Mouse (Mus musculus) stomach, embryonic 15.5 days (tissue): ENCODE results near the gene Lrr1. TPM values are rescaled to one million over a fixed set of nuclear protein-coding genes. Genes with fewer than 3 reads are reported as not detected.
"Not testable (repeated sequence)": the region's sequence is repeated elsewhere in the genome, so short reads cannot be mapped to it uniquely, and the experiment has no call there.

Source experiments
- ATAC-seq: fragments of 200-750 bp; cut with Nextera tagmentation; 2 replicates; pipeline ENCODE4 v1.8.0; 2017; ENCODE audit warnings: low read depth, moderate number of reproducible peaks, moderate TSS enrichment; ENCODE audit not compliant: insufficient read depth, low FRiP score
- H3K27ac ChIP-seq: fragments of 300-500 bp; sonication (generic); 2 replicates; pipeline ENCODE4 v1.5.1; 2015; ENCODE audit warnings: mild to moderate bottlenecking, inconsistent platforms
- H3K27me3 ChIP-seq: fragments of 300-500 bp; sonication (generic); replicated peaks from 2 replicates; pipeline ENCODE4 v1.6.1; 2015; ENCODE audit warnings: inconsistent platforms
- H3K36me3 ChIP-seq: fragments of 300-500 bp; sonication (generic); 2 replicates; pipeline ENCODE4 v1.6.1; 2015; ENCODE audit warnings: inconsistent platforms
- H3K4me1 ChIP-seq: fragments of 300-500 bp; sonication (generic); 2 replicates; pipeline ENCODE4 v1.6.1; 2015; ENCODE audit warnings: inconsistent platforms
- H3K4me2 ChIP-seq: fragments of 300-500 bp; sonication (generic); 2 replicates; pipeline ENCODE4 v1.6.1; 2015; ENCODE audit warnings: mild to moderate bottlenecking, inconsistent platforms
- H3K4me3 ChIP-seq: fragments of 300-500 bp; sonication (generic); replicated peaks from 2 replicates; pipeline ENCODE4 v1.5.1; 2015; ENCODE audit warnings: inconsistent platforms
- H3K9ac ChIP-seq: fragments of 300-500 bp; sonication (generic); 2 replicates; pipeline ENCODE4 v1.6.1; 2015; ENCODE audit warnings: inconsistent platforms
- H3K9me3 ChIP-seq: fragments of 300-500 bp; sonication (generic); 2 replicates; pipeline ENCODE4 v1.6.1; 2016; ENCODE audit warnings: inconsistent platforms
- WGBS: fragments of 180-500 bp; shearing (Covaris S2); methylation state at CpG from one replicate; pipeline ENCODE4 v1.1.7; 2015; 5-methylcytosine and 5-hydroxymethylcytosine counted together
- polyA plus RNA-seq: library from polyadenylated mRNA; unstranded; fragments of >200 nt; fragmentation: Nextera tagmentation; extraction: Ambion mirVana; gene quantifications from 2 replicates; pipeline ENCODE4 v1.2.1, GENCODE M21; 2015

The Lrr1 gene
- polyA plus RNA-seq, 1 experiment from 2014 or later = 19.9 TPM

- no peak overlapping the region for H3K27ac ChIP-seq
- no peak overlapping the region for H3K9ac ChIP-seq
- WGBS = 77% methylated on average over 6 of the region's 6 CpGs
- H3K4me1 ChIP-seq = no peaks in the 10 kb centered on the region
- no peaks in the 10 kb centered on the region for H3K36me3 ChIP-seq
- H3K4me3 ChIP-seq = no peak overlapping the region
- no peak overlapping the region for H3K4me2 ChIP-seq
- no peaks in the 10 kb centered on the region for H3K27me3 ChIP-seq
- no peaks in the 10 kb centered on the region for H3K9me3 ChIP-seq
- no peak for ATAC-seq
These were observed 25.2 kb upstream of the Lrr1 start for GRCm38 (mm10) chr12:69143460-69143859.

GRCm38 (mm10) chr12:69147166-69147735, 21.4 kb upstream of the Lrr1 start:
- Histone ChIP-seq H3K9me3 (no peaks in the 10 kb centered on the region), H3K9ac (no peak overlapping the region), H3K4me2 (no peak overlapping the region), H3K27ac (no peak overlapping the region), H3K27me3 (no peaks in the 10 kb centered on the region), H3K4me1 (no peaks in the 10 kb centered on the region), H3K4me3 (no peak overlapping the region), H3K36me3 (no peaks in the 10 kb centered on the region)
- no peak for ATAC-seq
- WGBS = 85% methylated on average over 5 of the region's 5 CpGs

GRCm38 (mm10) chr12:69150049-69150448, 18.6 kb upstream of the Lrr1 start:
- WGBS = 53% methylated on average over 13 of the region's 13 CpGs
- H3K9ac ChIP-seq = no peak overlapping the region
- H3K27ac ChIP-seq = no peak overlapping the region
- no peaks in the 10 kb centered on the region for H3K4me1 ChIP-seq
- H3K4me3 ChIP-seq = no peak overlapping the region
- no peaks in the 10 kb centered on the region for H3K36me3 ChIP-seq
- no peaks in the 10 kb centered on the region for H3K9me3 ChIP-seq
- no peak overlapping the region for H3K4me2 ChIP-seq
- ATAC-seq = no peak
- no peaks in the 10 kb centered on the region for H3K27me3 ChIP-seq

- WGBS = 72% methylated on average over 2 of the region's 2 CpGs
These were observed 12.7 kb upstream of the Lrr1 start for GRCm38 (mm10) chr12:69155923-69156322.

GRCm38 (mm10) chr12:69156436-69156835, 12.2 kb upstream of the Lrr1 start:
- no peaks in the 10 kb centered on the region for H3K9me3 ChIP-seq
- 74% methylated on average over 4 of the region's 4 CpGs for WGBS
- ATAC-seq = no peak

More at GRCm38 (mm10) chr12:69155923-69156322, 12.7 kb upstream of the Lrr1 start:
- ATAC-seq = no peak
- no peak overlapping the region for H3K9ac ChIP-seq
- H3K27ac ChIP-seq = no peak overlapping the region
- no peak overlapping the region for H3K4me3 ChIP-seq
- no peaks in the 10 kb centered on the region for H3K27me3 ChIP-seq
- no peak overlapping the region for H3K4me2 ChIP-seq
- peaks cover 5% of the 10 kb centered on the region; the same call in 1 of the 2 replicates for H3K36me3 ChIP-seq
- 0 out of 2 replicates have a peak, but pooled peaks cover 3% of the 10 kb centered on the region for H3K4me1 ChIP-seq
- no peaks in the 10 kb centered on the region for H3K9me3 ChIP-seq

GRCm38 (mm10) chr12:69157107-69157506, 11.5 kb upstream of the Lrr1 start:
- Histone ChIP-seq H3K9ac (no peak overlapping the region), H3K27ac (no peak overlapping the region), H3K4me2 (peak overlapping the region; percentile 57; the same call in 1 of the 2 replicates), H3K4me1 (0 out of 2 replicates have a peak, but pooled peaks cover 3% of the 10 kb centered on the region), H3K4me3 (no peak overlapping the region), H3K9me3 (no peaks in the 10 kb centered on the region), H3K36me3 (peaks cover 5% of the 10 kb centered on the region; the same call in 1 of the 2 replicates), H3K27me3 (no peaks in the 10 kb centered on the region)
- no peak for ATAC-seq
- 98% methylated on average over 2 of the region's 2 CpGs for WGBS

More at GRCm38 (mm10) chr12:69156436-69156835, 12.2 kb upstream of the Lrr1 start:
- H3K27ac ChIP-seq = no peak overlapping the region
- no peak overlapping the region for H3K4me3 ChIP-seq
- H3K4me2 ChIP-seq = no peak overlapping the region
- no peaks in the 10 kb centered on the region for H3K27me3 ChIP-seq
- 0 out of 2 replicates have a peak, but pooled peaks cover 3% of the 10 kb centered on the region for H3K4me1 ChIP-seq
- H3K36me3 ChIP-seq = peaks cover 5% of the 10 kb centered on the region; the same call in 1 of the 2 replicates
- H3K9ac ChIP-seq = no peak overlapping the region

- no peak for ATAC-seq
- Histone ChIP-seq H3K4me1 (0 out of 2 replicates have a peak, but pooled peaks cover 3% of the 10 kb centered on the region), H3K9ac (peak overlapping the region; percentile 86), H3K27ac (peak overlapping the region; percentile 93), H3K4me3 (peak overlapping the region; percentile 73), H3K9me3 (no peaks in the 10 kb centered on the region), H3K4me2 (peak overlapping the region; percentile 57), H3K27me3 (no peaks in the 10 kb centered on the region), H3K36me3 (peaks cover 5% of the 10 kb centered on the region; the same call in 1 of the 2 replicates)
- WGBS = under 1% methylated on average over 19 of the region's 19 CpGs
These were observed 10.2 kb upstream of the Lrr1 start for GRCm38 (mm10) chr12:69158366-69158764.

- not testable (repeated sequence) for H3K4me1 ChIP-seq, H3K9me3 ChIP-seq, H3K36me3 ChIP-seq, H3K27me3 ChIP-seq
- peak within 1 kb of the TSS; percentile 86 for H3K9ac ChIP-seq
- H3K4me2 ChIP-seq = peak within 1 kb of the TSS; percentile 57
- H3K27ac ChIP-seq = peak within 1 kb of the TSS; percentile 93
- under 1% methylated on average over 59 of the region's 68 CpGs for WGBS
- peak; percentile 99 for ATAC-seq
- H3K4me3 ChIP-seq = peak within 1 kb of the TSS; percentile 73
These were observed 9.6 kb upstream of the Lrr1 start, which contains the start of gene Rps29 for GRCm38 (mm10) chr12:69158765-69159577. Gene Rps29, minus strand, starts transcription at chr12:69159186.

GRCm38 (mm10) chr12:69159578-69159940, 9.1 kb upstream of the Lrr1 start:
- Histone ChIP-seq H3K9me3 (no peaks in the 10 kb centered on the region), H3K27ac (no peak overlapping the region; the same call in 1 of the 2 replicates)

GRCm38 (mm10) chr12:69160677-69161076, 7.9 kb upstream of the Lrr1 start:
- not testable (repeated sequence) for H3K4me2 ChIP-seq, H3K4me1 ChIP-seq, H3K4me3 ChIP-seq, H3K9me3 ChIP-seq, H3K27ac ChIP-seq, H3K9ac ChIP-seq, H3K27me3 ChIP-seq, H3K36me3 ChIP-seq, ATAC-seq
- 77% methylated on average over 2 of the region's 2 CpGs for WGBS

More at GRCm38 (mm10) chr12:69159578-69159940, 9.1 kb upstream of the Lrr1 start:
- Histone ChIP-seq H3K4me1 (0 out of 2 replicates have a peak, but pooled peaks cover 3% of the 10 kb centered on the region), H3K4me2 (peak overlapping the region; percentile 35; the same call in 1 of the 2 replicates), H3K4me3 (peak overlapping the region; percentile 73; the same call in 1 of the 2 replicates), H3K36me3 (peaks cover 5% of the 10 kb centered on the region; the same call in 1 of the 2 replicates), H3K27me3 (no peaks in the 10 kb centered on the region), H3K9ac (no peak overlapping the region)
- no peak for ATAC-seq
- 3% methylated on average over 9 of the region's 9 CpGs for WGBS

GRCm38 (mm10) chr12:69163586-69163985, 5.0 kb upstream of the Lrr1 start:
- 78% methylated on average over 4 of the region's 4 CpGs for WGBS
- not testable (repeated sequence) for ATAC-seq, H3K27me3 ChIP-seq

GRCm38 (mm10) chr12:69164904-69165303, 3.7 kb upstream of the Lrr1 start:
- H3K27me3 ChIP-seq = no peaks in the 10 kb centered on the region
- H3K36me3 ChIP-seq = no peaks in the 10 kb centered on the region
- no peak overlapping the region for H3K9ac ChIP-seq
- H3K4me3 ChIP-seq = no peak overlapping the region
- 42% methylated on average over 3 of the region's 3 CpGs for WGBS
- ATAC-seq = peak; percentile 67
- no peaks in the 10 kb centered on the region for H3K9me3 ChIP-seq
- H3K27ac ChIP-seq = no peak overlapping the region
- H3K4me1 ChIP-seq = no peaks in the 10 kb centered on the region
- H3K4me2 ChIP-seq = no peak overlapping the region

More at GRCm38 (mm10) chr12:69163586-69163985, 5.0 kb upstream of the Lrr1 start:
- H3K36me3 ChIP-seq, H3K4me3 ChIP-seq, H3K9me3 ChIP-seq, H3K27ac ChIP-seq, H3K4me1 ChIP-seq, H3K4me2 ChIP-seq, H3K9ac ChIP-seq: not testable (repeated sequence)
